Mouse (Mus musculus) forebrain, embryonic 11.5 days (tissue): ENCODE measurements around the gene Moap1. TPM values are rescaled to one million over a fixed set of nuclear protein-coding genes. Genes with fewer than 3 reads are reported as not detected.

ENCODE experiments used
- ATAC-seq: fragments of 200-750 bp; cut with Nextera tagmentation; replicated peaks from 2 replicates; pipeline ENCODE4 v1.8.0; 2017; ENCODE audit warnings: moderate TSS enrichment; ENCODE audit not compliant: low FRiP score
- DNase-seq: peaks from one replicate; pipeline ENCODE4 v3.0.0-alpha.2; 2017; ENCODE audit warnings: low spot score
- H3K27ac ChIP-seq: fragments of 300-500 bp; sonication (generic); 2 replicates; pipeline ENCODE4 v1.5.1; 2014; ENCODE audit warnings: low read depth, low read length
- H3K27me3 ChIP-seq: fragments of 300-500 bp; sonication (generic); 2 replicates; pipeline ENCODE4 v1.6.1; 2014; ENCODE audit warnings: mild to moderate bottlenecking, low read length, mixed read lengths; ENCODE audit not compliant: control insufficient read depth, insufficient read depth
- H3K36me3 ChIP-seq: fragments of 300-500 bp; sonication (generic); 2 replicates; pipeline ENCODE4 v1.6.1; 2014; ENCODE audit warnings: mild to moderate bottlenecking, low read length, moderate library complexity, mixed read lengths; ENCODE audit not compliant: control insufficient read depth, insufficient read depth
- H3K4me1 ChIP-seq: fragments of 300-500 bp; sonication (generic); replicated peaks from 2 replicates; pipeline ENCODE4 v1.6.1; 2014; ENCODE audit warnings: low read length, mixed read lengths; ENCODE audit not compliant: control insufficient read depth, insufficient read depth
- H3K4me2 ChIP-seq: fragments of 300-500 bp; sonication (generic); 2 replicates; pipeline ENCODE4 v1.6.1; 2014; ENCODE audit warnings: low read depth, mild to moderate bottlenecking, low read length, moderate library complexity, mixed read lengths; ENCODE audit not compliant: severe bottlenecking
- H3K4me3 ChIP-seq: fragments of 300-500 bp; sonication (generic); 2 replicates; pipeline ENCODE4 v1.5.1; 2014; ENCODE audit warnings: low read depth, low read length
- H3K9ac ChIP-seq: fragments of 300-500 bp; sonication (generic); 2 replicates; pipeline ENCODE4 v1.6.1; 2014; ENCODE audit warnings: low read length
- H3K9me3 ChIP-seq: fragments of 300-500 bp; sonication (generic); 2 replicates; pipeline ENCODE4 v1.6.1; 2016; ENCODE audit warnings: low read length, mixed read lengths; ENCODE audit not compliant: control insufficient read depth
- WGBS: fragments of 180-500 bp; shearing (Covaris S2); extraction: QIAGEN DNeasy Blood & Tissue Kit; methylation state at CpG from one replicate; pipeline ENCODE4 v1.1.7; 2014; 5-methylcytosine and 5-hydroxymethylcytosine counted together
- polyA plus RNA-seq: library from polyadenylated mRNA; unstranded; fragments of >200 nt; fragmentation: Nextera tagmentation; extraction: Ambion mirVana; gene quantifications from 2 replicates; pipeline ENCODE4 v1.2.1, GENCODE M21; 2014

Moap1 gene
- polyA plus RNA-seq, 1 experiment from 2014 or later: 34.4 TPM

DNA sequence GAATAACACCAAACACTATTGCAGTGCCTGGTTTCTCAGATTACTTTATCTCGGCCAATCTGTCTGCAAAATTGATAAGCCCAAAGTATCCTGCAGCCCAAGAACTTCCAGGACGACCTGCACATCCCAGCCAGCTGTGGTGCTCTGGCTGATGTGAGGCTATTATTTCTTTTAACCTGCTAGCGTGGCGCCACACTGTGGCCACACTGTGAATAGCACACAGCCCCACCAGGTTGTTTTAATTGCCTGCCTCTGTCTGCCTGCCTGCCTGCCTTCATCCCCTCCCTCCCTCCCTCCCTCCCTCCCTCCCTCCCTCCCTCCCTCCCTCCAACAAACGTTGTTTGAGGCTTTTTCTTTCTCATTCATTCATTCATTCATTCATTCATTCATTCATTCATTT lies 10.1 kb downstream of the Moap1 start:
- H3K4me1 ChIP-seq: peaks cover 19% of the 10 kb centered on the region

DNA sequence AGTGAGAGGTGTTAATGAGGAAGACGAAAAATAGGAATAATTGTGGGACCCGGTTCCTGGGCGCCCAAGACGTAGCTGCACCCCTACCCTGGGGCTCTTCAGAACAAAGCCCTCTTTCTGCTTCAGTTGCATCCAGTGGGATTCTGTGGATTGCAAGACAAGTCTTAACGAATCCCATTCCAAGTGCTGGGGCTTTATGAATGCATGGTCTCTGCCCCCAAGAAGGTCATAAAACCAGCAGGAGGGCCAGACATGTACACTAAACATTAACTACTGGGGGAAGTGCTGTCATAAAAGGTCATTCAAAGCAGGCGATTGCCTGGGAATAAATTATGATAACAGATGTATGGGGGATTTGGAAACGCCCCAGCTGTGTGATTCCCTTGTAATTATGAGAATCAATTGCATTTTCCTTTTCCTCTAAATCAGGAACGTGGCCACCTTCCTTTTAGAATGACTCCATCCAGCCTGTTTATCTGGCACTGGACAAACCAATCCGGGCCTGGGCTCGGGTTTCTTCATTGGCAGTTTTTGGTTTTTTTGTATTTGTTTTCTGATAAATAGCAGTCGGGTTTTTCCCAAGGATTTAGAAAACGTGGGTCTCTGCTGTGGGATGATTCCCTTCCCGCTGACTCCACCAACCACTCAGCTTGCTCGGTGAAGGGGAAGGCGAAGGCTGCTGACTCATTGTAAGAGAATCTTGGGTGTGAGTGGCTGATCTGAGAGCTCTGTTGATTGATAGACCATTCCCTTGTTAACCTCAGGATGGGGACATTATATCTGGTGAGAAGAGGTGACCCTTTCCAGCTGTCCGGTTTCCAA lies 12.5 kb downstream of the Moap1 start:
- Histone ChIP-seq H3K9me3 (no peaks in the 10 kb centered on the region), H3K9ac (no peak overlapping the region), H3K4me1 (peaks cover 19% of the 10 kb centered on the region), H3K27ac (peak overlapping the region; percentile 95), H3K27me3 (no peaks in the 10 kb centered on the region), H3K4me3 (peak overlapping the region; percentile 16; the same call in 1 of the 2 replicates), H3K4me2 (peak overlapping the region; percentile 41), H3K36me3 (no peaks in the 10 kb centered on the region)
- DNase-seq (no peak), ATAC-seq (peak; percentile 13; the same call in 1 of the 2 replicates)
- WGBS: 27% methylated on average over 16 of the region's 16 CpGs

More for the DNA sequence above, 10.1 kb downstream of the Moap1 start:
- WGBS: 17% methylated on average over 4 of the region's 5 CpGs
- H3K9me3 ChIP-seq: no peaks in the 10 kb centered on the region
- H3K4me2 ChIP-seq: no peak overlapping the region
- H3K36me3 ChIP-seq: no peaks in the 10 kb centered on the region
- H3K4me3 ChIP-seq: no peak overlapping the region
- DNase-seq (peak; percentile 83), ATAC-seq (no peak)
- H3K27me3 ChIP-seq: no peaks in the 10 kb centered on the region
- H3K9ac ChIP-seq: no peak overlapping the region
- no peak overlapping the region for H3K27ac ChIP-seq

DNA sequence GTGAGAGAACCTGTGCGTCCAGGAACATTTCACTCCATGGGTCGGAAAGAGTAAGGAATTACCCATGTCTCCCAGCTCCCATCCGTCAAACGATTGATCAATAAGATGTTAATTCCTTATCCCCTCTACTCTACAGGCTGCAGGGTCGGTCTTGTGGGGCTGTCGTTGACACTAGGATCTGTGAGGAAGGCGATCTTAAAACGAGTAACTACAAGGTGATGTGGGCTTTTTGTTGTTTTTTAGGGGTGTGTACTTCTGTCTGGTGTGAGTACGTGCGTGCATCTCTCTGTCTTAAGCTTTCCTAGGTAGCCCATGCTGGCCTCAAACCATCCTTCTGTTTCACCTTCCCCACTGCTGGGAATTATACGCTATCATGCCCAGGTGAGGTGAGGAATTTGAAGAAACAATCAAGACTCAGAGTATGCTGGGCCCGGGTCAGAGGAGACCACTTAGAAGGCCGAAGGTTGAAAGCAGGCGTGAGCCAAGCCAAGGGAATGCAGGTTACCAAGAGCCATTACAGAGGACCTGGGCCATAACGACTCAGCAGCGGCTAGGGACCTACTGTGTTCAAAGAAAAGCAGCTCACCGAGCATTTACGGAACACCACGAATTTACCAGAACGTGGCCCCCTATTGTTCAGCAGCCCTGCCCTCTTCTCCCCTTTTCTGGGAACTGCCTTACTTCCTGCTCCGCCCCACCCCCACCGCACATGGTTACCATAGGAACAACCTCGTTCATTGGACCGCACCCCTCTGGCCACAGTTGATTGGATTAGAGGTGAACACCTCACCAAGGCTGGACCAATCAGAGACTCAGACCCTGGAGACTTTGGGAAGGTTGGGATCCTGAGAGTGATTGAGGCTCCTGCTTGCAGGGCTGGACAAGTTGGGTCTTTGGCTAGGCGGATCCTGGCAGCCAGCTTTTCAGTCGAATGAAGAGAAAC lies 13.3 kb downstream of the Moap1 start:
- peak; percentile 92 for DNase-seq
- ATAC-seq: peak; percentile 99
- H3K9ac ChIP-seq: peak overlapping the region; percentile 44; the same call in 1 of the 2 replicates
- no peaks in the 10 kb centered on the region for H3K36me3 ChIP-seq
- H3K4me2 ChIP-seq: peak overlapping the region; percentile 41
- H3K27me3 ChIP-seq: no peaks in the 10 kb centered on the region
- peak overlapping the region; percentile 95 for H3K27ac ChIP-seq
- peaks cover 19% of the 10 kb centered on the region for H3K4me1 ChIP-seq
- 35% methylated on average over 26 of the region's 26 CpGs for WGBS
- no peaks in the 10 kb centered on the region for H3K9me3 ChIP-seq
- peak overlapping the region; percentile 16; the same call in 1 of the 2 replicates for H3K4me3 ChIP-seq

DNA sequence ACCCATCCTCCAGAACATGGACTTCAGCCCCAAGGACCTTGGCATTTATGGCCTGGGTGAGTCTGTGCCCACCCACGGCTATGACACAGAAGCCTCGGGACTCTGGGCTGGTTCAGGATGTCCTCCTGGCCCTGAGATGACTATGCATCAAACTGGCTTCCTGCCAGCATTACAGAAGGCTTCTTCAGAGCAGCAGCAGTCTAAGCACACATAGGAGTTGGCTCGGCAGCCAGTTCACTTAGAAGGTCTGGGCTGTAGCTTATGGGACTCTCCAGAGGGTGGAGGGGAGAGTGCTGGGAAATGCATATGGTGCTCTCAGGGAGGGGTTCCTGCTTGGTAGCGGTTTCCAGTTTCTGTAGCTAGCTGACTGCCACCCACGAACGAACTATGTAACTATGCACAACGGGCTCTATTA lies 17.7 kb downstream of the Moap1 start:
- Histone ChIP-seq H3K4me2 (no peak overlapping the region), H3K9ac (no peak overlapping the region), H3K36me3 (no peaks in the 10 kb centered on the region), H3K4me1 (peaks cover 12% of the 10 kb centered on the region), H3K27me3 (no peaks in the 10 kb centered on the region), H3K9me3 (no peaks in the 10 kb centered on the region), H3K27ac (no peak overlapping the region), H3K4me3 (no peak overlapping the region)
- 81% methylated on average over 7 of the region's 7 CpGs for WGBS
- ATAC-seq (no peak), DNase-seq (no peak)

DNA sequence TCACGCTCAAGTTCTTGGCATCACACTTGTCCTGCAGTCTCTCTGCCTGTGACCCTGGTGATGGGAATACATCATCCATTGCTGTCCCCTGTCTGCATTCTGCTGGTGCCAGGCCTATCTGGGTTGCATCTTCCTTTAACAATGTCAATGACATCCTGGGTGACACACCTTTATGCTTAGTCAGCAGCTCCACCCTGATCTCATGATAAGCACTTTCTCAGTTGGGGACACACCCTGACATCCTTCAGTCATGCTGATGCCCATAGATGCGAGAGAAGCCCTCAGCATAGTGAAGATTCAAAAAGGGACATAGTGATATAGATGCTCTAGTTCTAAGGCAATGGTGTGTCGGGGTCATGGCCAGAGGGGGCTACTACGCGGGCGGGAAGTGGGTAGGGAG lies 18.3 kb downstream of the Moap1 start:
- H3K9me3 ChIP-seq: no peaks in the 10 kb centered on the region
- no peak overlapping the region for H3K4me2 ChIP-seq
- no peak overlapping the region for H3K4me3 ChIP-seq
- no peak for DNase-seq
- WGBS: 91% methylated on average over 6 of the region's 6 CpGs
- H3K27me3 ChIP-seq: no peaks in the 10 kb centered on the region
- no peak for ATAC-seq
- peaks cover 7% of the 10 kb centered on the region for H3K4me1 ChIP-seq
- H3K9ac ChIP-seq: no peak overlapping the region
- H3K27ac ChIP-seq: no peak overlapping the region
- H3K36me3 ChIP-seq: no peaks in the 10 kb centered on the region

DNA sequence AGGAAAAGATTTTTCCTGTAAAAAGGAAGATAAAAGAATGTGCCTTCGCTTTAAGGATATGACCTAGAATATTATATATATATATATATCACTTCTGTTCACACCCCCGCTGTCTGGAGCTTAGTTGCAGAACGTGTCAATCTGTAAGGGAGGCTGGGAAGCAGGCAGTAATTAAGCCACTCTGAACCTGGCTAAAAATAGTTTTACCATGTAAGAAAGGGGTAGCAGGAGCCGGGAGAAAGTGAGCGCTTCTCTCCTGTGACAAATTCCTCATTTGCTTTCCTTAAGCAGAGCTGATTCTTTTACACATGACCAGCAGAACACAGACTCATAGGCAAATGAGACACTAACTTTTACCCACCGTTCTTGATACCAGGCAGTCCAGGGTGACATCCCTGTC lies 19.6 kb downstream of the Moap1 start:
- 86% methylated on average over 6 of the region's 6 CpGs for WGBS
- H3K4me1 ChIP-seq: 0 out of 2 replicates have a peak, but pooled peaks cover 2% of the 10 kb centered on the region
- H3K4me3 ChIP-seq: no peak overlapping the region
- no peaks in the 10 kb centered on the region for H3K27me3 ChIP-seq
- no peaks in the 10 kb centered on the region for H3K36me3 ChIP-seq
- H3K9ac ChIP-seq: no peak overlapping the region
- no peak overlapping the region for H3K27ac ChIP-seq
- H3K4me2 ChIP-seq: no peak overlapping the region
- H3K9me3 ChIP-seq: no peaks in the 10 kb centered on the region
- DNase-seq (no peak), ATAC-seq (no peak)

DNA sequence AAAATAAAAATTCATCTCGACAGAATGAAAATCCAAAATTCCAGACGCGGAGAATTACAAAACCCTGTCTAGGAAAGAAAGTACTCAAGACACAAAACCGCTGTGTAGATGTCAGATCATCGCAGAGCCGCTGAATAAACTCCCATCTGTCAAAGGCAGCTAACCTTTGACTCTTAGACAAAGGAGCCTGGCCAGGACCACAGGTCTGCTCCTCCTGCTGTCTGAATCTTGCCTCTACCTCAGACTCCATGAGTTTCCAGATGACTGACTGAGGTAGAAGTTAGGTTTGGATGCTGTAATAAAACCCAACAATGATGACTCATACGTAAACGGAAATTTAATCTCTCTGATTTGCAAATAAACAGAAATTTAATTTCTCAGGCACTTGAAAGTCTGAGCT lies 20.5 kb downstream of the Moap1 start:
- no peaks in the 10 kb centered on the region for H3K27me3 ChIP-seq
- no peaks in the 10 kb centered on the region for H3K36me3 ChIP-seq
- H3K9ac ChIP-seq: no peak overlapping the region
- no peak overlapping the region for H3K27ac ChIP-seq
- 74% methylated on average over 8 of the region's 8 CpGs for WGBS
- DNase-seq: no peak
- ATAC-seq: no peak
- H3K4me1 ChIP-seq: 0 out of 2 replicates have a peak, but pooled peaks cover 2% of the 10 kb centered on the region
- no peak overlapping the region for H3K4me2 ChIP-seq
- no peak overlapping the region for H3K4me3 ChIP-seq
- H3K9me3 ChIP-seq: no peaks in the 10 kb centered on the region

DNA sequence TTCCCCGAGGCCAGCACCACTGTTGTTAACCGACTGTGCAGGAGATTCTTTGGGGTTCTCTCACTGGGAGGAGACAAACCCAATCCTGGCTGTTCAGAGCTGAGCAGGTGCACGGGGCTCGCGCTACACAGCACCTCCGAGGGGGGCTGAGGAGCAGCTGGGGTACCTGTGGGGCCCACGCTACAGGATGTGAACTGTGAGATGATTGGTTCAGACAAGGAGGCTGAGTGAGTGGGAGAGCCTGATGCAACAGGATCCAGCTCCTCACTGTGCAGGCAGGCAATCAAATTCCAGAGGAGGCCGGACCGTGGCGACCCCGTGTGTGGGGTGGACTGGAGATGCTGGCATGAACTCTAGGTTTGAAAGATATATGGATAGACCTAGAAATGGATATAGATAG lies 21.0 kb downstream of the Moap1 start:
- WGBS: 59% methylated on average over 11 of the region's 11 CpGs
- Histone ChIP-seq H3K4me2 (no peak overlapping the region), H3K27me3 (no peaks in the 10 kb centered on the region), H3K9me3 (no peaks in the 10 kb centered on the region), H3K4me3 (no peak overlapping the region), H3K4me1 (0 out of 2 replicates have a peak, but pooled peaks cover 2% of the 10 kb centered on the region), H3K36me3 (no peaks in the 10 kb centered on the region), H3K9ac (no peak overlapping the region), H3K27ac (no peak overlapping the region)
- no peak for DNase-seq
- peak; percentile 25; the same call in 1 of the 2 replicates for ATAC-seq
